Mouse (Mus musculus): ENCODE data around the gene Ccdc141. TPM values are rescaled to one million over a fixed set of nuclear protein-coding genes. Genes with fewer than 3 reads are reported as not detected.

Gene Ccdc141
- total RNA-seq, 2 experiments from 2014 or later = 65.1 to 71.3 TPM

- no peak for DNase-seq
These were observed 192.8 kb downstream of the Ccdc141 start for GRCm38 (mm10) chr2:76977650-76978049.

GRCm38 (mm10) chr2:76972051-76972450, 198.4 kb downstream of the Ccdc141 start:
- no peak for DNase-seq

DNA sequence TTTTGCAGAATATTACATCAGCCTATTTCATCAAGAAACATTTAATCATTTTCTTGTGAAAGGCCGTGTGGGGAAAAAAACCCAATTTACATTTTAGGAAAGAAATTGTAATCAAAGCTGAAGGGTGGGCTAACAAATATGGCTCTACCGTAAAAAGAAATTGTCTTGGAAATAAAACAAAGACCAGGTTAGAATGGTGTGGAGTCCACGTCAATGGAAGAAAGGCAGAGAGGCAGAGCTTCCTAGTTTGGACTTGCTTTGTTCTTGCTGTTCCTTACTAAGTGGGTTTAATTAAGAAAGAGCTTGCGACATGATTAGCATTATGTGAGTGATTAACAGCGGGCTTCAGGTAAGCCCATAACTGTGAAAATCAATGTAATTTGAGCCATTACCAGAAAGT, 199.4 kb downstream of the Ccdc141 start:
- no peak for DNase-seq

- DNase-seq = no peak
These were observed 199.8 kb downstream of the Ccdc141 start for GRCm38 (mm10) chr2:76970669-76971068.

GRCm38 (mm10) chr2:76970204-76970603, 200.2 kb downstream of the Ccdc141 start:
- no peak for DNase-seq

DNA sequence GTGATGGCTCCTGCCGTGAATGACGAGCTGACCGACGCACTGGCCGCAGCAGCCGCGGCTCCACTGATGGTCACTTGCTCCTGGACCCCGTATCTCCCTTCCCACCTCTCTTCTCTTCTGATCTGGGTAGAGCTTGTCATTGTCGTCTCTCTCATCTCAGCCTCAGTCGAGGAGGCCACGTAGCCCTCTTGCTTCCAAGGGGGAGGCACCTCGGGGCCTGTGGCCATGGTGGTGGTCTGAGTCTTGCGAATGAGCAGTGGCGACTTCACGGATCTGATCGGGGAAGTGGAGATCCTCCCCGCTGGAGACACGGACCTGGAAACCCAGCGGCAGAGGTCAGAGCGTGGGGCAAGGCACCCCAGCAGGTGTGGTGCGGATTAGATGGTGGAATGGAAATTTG, 200.8 kb downstream of the Ccdc141 start:
- no peak for DNase-seq

DNA sequence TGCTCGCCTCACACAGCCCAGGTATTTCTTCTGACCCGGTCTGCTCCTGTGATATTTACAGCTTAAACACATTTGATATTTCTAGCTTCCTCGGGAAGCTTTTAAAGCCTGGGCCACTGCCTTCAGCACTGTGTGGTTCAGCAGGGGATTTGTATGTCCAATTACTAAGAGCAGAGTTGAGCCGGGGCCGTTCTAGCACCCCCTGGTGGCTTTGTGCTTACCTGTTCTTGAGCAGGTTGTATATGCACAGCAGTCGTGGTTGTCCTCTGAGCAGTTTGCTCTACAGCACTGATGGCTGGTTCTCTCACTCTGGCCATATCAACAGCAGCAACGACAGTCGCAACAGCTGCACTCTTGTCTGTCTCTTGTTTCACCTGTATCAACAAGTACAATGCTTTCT, 201.5 kb downstream of the Ccdc141 start:
- DNase-seq = peak; percentile 75

DNA sequence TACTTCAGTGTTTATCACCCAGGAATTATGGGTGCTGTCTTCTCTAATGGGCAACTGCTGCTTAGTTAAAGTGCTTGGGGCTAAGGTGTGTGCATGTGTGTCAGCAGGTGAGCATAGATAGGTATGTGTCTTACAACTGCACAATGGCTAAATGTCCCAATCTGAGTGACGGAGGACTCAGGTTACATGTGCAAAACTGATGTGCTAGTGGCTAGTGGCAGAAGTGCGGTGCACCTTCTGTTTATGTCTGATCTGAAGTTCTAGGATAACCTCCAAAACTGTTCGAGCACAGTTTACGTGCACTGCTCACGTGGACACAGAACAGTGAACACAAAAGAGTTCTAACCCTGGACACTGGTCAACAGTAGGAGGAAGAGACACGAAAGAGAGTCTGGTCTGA, 203.9 kb downstream of the Ccdc141 start:
- no peak for DNase-seq

DNA sequence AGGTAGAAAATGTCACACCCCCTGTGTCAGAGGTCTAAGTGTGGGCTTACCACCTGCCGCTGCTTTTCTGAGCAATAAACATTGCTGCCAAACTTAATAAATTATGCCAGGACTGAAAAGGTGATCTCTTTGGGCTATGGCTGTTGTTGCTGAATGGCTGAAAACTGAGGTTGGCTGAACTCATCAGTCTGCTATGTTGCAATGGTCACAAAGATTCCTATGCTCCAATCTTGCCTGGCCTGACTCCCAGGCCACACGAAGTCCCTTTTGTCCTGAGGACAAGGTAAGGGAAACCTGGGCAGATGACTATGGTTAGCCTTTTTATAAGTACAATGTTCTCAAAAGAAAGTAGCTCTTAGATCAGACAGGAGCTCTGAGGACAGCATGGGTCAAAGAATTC, 204.4 kb downstream of the Ccdc141 start:
- DNase-seq = no peak

DNA sequence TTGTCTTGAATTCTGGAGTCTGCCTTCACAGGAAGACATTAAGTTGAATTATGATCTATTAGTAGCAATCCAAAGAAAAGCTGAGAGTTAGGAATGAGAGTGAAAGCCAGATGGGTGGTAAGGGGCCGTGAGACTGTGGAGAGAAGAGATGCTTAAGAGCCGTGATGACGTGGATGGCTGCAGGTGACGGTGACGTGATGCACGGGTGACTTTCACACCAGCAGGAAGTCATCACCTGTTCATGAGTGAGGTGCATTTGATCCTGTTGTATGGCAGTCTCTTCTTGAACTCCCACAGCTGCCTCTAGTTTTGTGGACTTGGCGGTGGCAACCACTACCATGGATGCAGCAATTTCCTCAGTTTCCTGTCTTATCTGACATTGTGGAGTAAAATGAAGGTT, 204.9 kb downstream of the Ccdc141 start:
- DNase-seq = no peak

DNA sequence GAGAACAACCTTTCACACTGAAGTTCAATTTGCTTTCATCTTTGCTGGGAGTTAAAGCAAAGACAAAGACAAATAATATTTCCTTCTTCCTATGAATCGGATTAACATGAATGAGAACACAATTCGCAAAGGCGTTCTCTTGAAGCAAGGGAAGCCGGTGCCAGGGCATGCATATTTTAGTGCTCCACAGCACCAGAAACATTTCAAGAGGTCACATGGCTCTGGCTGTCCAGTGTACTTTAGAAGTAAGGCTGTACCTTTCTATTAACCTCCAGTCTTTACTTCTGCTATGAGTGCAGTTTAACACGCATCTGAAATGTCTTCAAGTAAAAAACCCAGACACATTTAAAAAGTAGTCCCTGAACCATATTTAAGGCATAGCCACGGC, 208.4 kb downstream of the Ccdc141 start:
- no peak for DNase-seq

GRCm38 (mm10) chr2:76961420-76962044, 208.9 kb downstream of the Ccdc141 start:
- no peak for DNase-seq

Small RNA genes within 50 kb of the gene (microRNA-seq; reads per million reads assigned to microRNA genes)
- gene Gm44360 = 0 reads per million in 2 experiments

Other genes starting within 250 kb of the Ccdc141 start
- 1,000 to 10,000 TPM; 3,966 to 4,807 TPM for gene Ttn, start 188.1 kb downstream of the Ccdc141 start, total RNA-seq (2021)
- gene Sestd1, start 110.0 kb upstream of the Ccdc141 start, total RNA-seq (2021) = 10 to 100 TPM; 15.5 to 17.5 TPM